Mouse (Mus musculus) lung, adult 2 months (tissue): ENCODE measurements around the gene Gm9970.

Experiments used
- CTCF ChIP-seq: fragments of 200-500 bp; IDR thresholded peaks from 2 replicates; pipeline ENCODE4 v1.5.1; 2011; ENCODE audit warnings: mild to moderate bottlenecking, low read length, control low read depth; ENCODE audit not compliant: insufficient read depth
- POLR2A ChIP-seq: fragments of 200-500 bp; IDR thresholded peaks from 2 replicates; pipeline ENCODE4 v1.6.1; 2011; ENCODE audit warnings: low read depth, mild to moderate bottlenecking, control low read depth, low read length, borderline replicate concordance; ENCODE audit errors: extremely low read depth

DNA sequence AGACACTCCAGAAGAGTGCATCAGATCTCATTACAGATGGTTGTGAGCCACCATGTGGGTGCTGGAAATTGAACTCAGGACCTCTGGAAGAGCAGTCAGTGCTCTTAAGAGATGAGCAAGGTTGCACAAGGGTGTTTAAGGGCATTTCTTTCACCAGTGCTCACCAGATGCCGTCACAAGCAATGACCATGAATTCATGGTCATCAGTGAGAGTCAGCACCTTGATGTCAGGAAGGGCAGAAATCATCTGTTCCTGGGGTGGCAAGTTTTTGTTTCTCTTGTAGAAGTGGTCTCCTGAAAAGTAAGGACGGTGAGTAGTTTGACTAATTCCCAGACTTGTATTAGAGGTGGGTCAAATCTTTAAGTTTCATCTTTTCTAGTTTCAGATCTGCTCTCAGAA is 37.2 kb downstream of the Gm9970 start:
- TF ChIP-seq CTCF: no peak
- no peak for TF ChIP-seq POLR2A
